Mouse (Mus musculus) lung, adult 2 months (tissue): Measurements from ENCODE around the gene Jarid2.

Experiments used
- CTCF ChIP-seq: fragments of 200-500 bp; IDR thresholded peaks from 2 replicates; pipeline ENCODE4 v1.5.1; 2011; ENCODE audit warnings: mild to moderate bottlenecking, low read length, control low read depth; ENCODE audit not compliant: insufficient read depth
- POLR2A ChIP-seq: fragments of 200-500 bp; IDR thresholded peaks from 2 replicates; pipeline ENCODE4 v1.6.1; 2011; ENCODE audit warnings: low read depth, mild to moderate bottlenecking, control low read depth, low read length, borderline replicate concordance; ENCODE audit errors: extremely low read depth

DNA sequence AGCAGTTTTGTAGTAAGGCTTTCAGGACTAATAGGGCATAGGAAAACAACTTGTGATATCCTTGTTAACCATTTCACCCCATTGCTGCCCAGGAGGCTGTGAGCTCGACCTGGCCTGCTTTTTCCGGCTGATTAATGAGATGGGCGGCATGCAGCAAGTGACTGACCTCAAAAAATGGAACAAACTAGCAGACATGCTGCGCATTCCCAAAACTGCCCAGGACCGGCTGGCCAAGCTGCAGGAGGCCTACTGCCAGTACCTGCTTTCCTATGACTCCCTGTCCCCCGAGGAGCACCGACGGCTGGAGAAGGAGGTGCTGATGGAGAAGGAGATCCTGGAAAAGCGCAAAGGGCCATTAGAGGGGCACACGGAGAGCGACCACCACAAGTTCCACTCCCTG is 176.9 kb downstream of the Jarid2 start:
- TF ChIP-seq POLR2A (no peak), CTCF (no peak)
